Mouse (Mus musculus) embryonic facial prominence, embryonic 12.5 days (tissue): ENCODE measurements around the gene Tax1bp1. TPM values are rescaled to one million over a fixed set of nuclear protein-coding genes. Genes with fewer than 3 reads are reported as not detected.
A peak's percentile ranks its signal among the peaks of the same experiment; 100 is the strongest.
"Not testable (repeated sequence)": the region's sequence is repeated elsewhere in the genome, so short reads cannot be mapped to it uniquely, and the experiment has no call there.

ENCODE experiments used
- ATAC-seq: fragments of 200-750 bp; cut with Nextera tagmentation; 2 replicates; pipeline ENCODE4 v1.8.0; 2017; ENCODE audit not compliant: insufficient number of reproducible peaks, insufficient read depth, low FRiP score, low TSS enrichment
- H3K27ac ChIP-seq: fragments of 300-500 bp; sonication (generic); 2 replicates; pipeline ENCODE4 v1.5.1; 2016; ENCODE audit warnings: mild to moderate bottlenecking
- H3K27me3 ChIP-seq: fragments of 300-500 bp; sonication (generic); 2 replicates; pipeline ENCODE4 v1.6.1; 2016; ENCODE audit warnings: mild to moderate bottlenecking, moderate library complexity
- H3K36me3 ChIP-seq: fragments of 300-500 bp; sonication (generic); 2 replicates; pipeline ENCODE4 v1.6.1; 2016; ENCODE audit warnings: mild to moderate bottlenecking
- H3K4me1 ChIP-seq: fragments of 300-500 bp; sonication (generic); 2 replicates; pipeline ENCODE4 v1.6.1; 2016
- H3K4me2 ChIP-seq: fragments of 300-500 bp; sonication (generic); replicated peaks from 2 replicates; pipeline ENCODE4 v1.6.1; 2016; ENCODE audit warnings: mild to moderate bottlenecking, moderate library complexity
- H3K4me3 ChIP-seq: fragments of 300-500 bp; sonication (generic); 2 replicates; pipeline ENCODE4 v1.5.1; 2016; ENCODE audit warnings: mild to moderate bottlenecking
- H3K9ac ChIP-seq: fragments of 300-500 bp; sonication (generic); 2 replicates; pipeline ENCODE4 v1.6.1; 2016; ENCODE audit warnings: mild to moderate bottlenecking, moderate library complexity
- H3K9me3 ChIP-seq: fragments of 300-500 bp; sonication (generic); 2 replicates; pipeline ENCODE4 v1.6.1; 2016; ENCODE audit warnings: mild to moderate bottlenecking, moderate library complexity
- WGBS: fragments of 180-500 bp; shearing (Covaris S2); methylation state at CpG from one replicate; pipeline ENCODE4 v1.1.7; 2016; 5-methylcytosine and 5-hydroxymethylcytosine counted together
- polyA plus RNA-seq: library from polyadenylated mRNA; unstranded; fragments of >200 nt; fragmentation: Nextera tagmentation; extraction: Ambion mirVana; gene quantifications from 2 replicates; pipeline ENCODE4 v1.2.1, GENCODE M21; 2016

Gene Tax1bp1
- 133 and 140 TPM in 2 replicates for polyA plus RNA-seq

- H3K27me3 ChIP-seq, result no peaks in the 10 kb centered on the region
- H3K27ac ChIP-seq, result peak within 1 kb of the TSS; percentile 86
- H3K4me2 ChIP-seq, result peak within 1 kb of the TSS; percentile 57
- 4% methylated on average over 38 of the region's 38 CpGs for WGBS
- H3K4me1 ChIP-seq, result peaks cover 3% of the 10 kb centered on the region; the same call in 1 of the 2 replicates
- no peaks in the 10 kb centered on the region for H3K36me3 ChIP-seq
- peak; percentile 96 for ATAC-seq
- peak within 1 kb of the TSS; percentile 89 for H3K4me3 ChIP-seq
- peak within 1 kb of the TSS; percentile 84 for H3K9ac ChIP-seq
- H3K9me3 ChIP-seq, result no peaks in the 10 kb centered on the region
These were observed at the start of gene Tax1bp1 for GRCm38 (mm10) chr6:52713104-52713896. TSS of gene Tax1bp1 (plus strand) at chr6:52713729.

- no peaks in the 10 kb centered on the region for H3K36me3 ChIP-seq
- WGBS, result 67% methylated on average over 3 of the region's 3 CpGs
- H3K4me2 ChIP-seq, result no peak overlapping the region
- H3K4me1 ChIP-seq, result no peaks in the 10 kb centered on the region
- no peak for ATAC-seq
- H3K27me3 ChIP-seq, result no peaks in the 10 kb centered on the region
- no peak overlapping the region for H3K9ac ChIP-seq
- H3K27ac ChIP-seq, result no peak overlapping the region
- no peaks in the 10 kb centered on the region for H3K9me3 ChIP-seq
- no peak overlapping the region for H3K4me3 ChIP-seq
These were observed 45.9 kb upstream of the Tax1bp1 start for GRCm38 (mm10) chr6:52667641-52668040.

DNA sequence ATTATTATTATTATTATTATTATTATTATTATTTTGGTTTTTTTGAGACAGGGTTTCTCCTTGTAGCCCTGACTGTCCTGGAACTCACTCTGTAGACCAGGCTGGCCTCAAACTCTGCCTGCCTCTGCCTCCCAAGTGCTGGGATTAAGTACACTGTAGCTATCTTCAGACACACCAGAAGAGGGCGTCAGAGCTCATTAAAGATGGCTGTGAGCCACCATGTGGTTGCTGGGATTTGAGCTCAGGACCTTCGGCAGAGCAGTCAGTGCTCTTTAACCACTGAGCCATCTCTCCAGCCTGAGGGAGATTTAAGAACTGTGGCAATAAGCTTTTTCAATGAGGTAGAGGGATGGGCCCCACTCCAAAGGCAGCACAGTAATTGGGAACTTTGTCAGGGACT is 43.7 kb upstream of the Tax1bp1 start:
- not testable (repeated sequence) for H3K27me3 ChIP-seq, H3K36me3 ChIP-seq, H3K9ac ChIP-seq, H3K9me3 ChIP-seq, H3K4me1 ChIP-seq, H3K4me2 ChIP-seq, H3K27ac ChIP-seq, H3K4me3 ChIP-seq, ATAC-seq
- WGBS, result 50% methylated on average over 2 of the region's 2 CpGs

DNA sequence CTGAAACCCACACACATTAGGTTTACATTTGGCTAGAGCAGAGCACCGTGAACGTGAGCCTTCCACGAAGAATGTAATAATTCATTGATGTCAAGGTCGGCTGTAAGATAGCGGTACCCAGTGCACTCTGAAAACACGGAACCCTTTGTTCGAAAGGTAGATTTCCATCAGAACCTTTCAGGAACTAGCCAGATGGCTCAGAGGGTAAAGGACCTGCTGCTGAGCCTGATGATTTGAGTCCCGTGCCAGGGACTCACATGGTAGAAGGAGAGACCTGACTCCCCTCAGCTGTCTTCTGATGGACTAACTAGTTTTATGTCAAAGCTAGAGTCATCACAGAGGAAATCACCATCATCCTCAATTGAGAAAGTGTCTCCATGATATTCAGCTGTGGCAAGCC is 41.7 kb upstream of the Tax1bp1 start:
- H3K4me3 ChIP-seq, result no peak overlapping the region
- no peak overlapping the region for H3K9ac ChIP-seq
- ATAC-seq, result no peak
- no peaks in the 10 kb centered on the region for H3K9me3 ChIP-seq
- H3K27ac ChIP-seq, result no peak overlapping the region
- no peak overlapping the region for H3K4me2 ChIP-seq
- no peaks in the 10 kb centered on the region for H3K36me3 ChIP-seq
- H3K4me1 ChIP-seq, result no peaks in the 10 kb centered on the region
- H3K27me3 ChIP-seq, result 0 out of 2 replicates have a peak, but pooled peaks cover 4% of the 10 kb centered on the region
- WGBS, result 78% methylated on average over 8 of the region's 8 CpGs

DNA sequence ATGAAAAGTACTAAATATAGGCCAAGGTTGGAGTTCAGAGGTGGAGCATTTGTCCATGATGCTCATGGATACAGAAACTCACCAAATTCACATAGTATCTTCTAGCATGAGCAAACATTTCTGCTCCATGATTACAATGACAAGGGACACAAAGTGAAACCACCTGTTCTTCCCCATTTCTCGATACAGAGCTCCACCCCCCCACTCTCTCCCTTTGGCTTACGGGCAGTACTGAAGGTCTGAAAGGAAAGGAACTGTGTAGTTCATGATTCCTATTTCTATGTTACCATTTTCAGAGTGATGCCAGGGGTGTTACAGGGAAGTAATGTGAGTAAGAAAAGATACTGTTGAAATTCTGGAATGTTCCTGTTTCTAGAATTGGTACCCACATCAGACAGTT is 41.0 kb upstream of the Tax1bp1 start:
- Histone ChIP-seq H3K4me2 (no peak overlapping the region), H3K36me3 (no peaks in the 10 kb centered on the region), H3K4me3 (no peak overlapping the region), H3K27me3 (0 out of 2 replicates have a peak, but pooled peaks cover 4% of the 10 kb centered on the region), H3K4me1 (no peaks in the 10 kb centered on the region), H3K27ac (no peak overlapping the region), H3K9ac (no peak overlapping the region), H3K9me3 (no peaks in the 10 kb centered on the region)
- ATAC-seq, result no peak
- 44% methylated on average over 2 of the region's 2 CpGs for WGBS

GRCm38 (mm10) chr6:52673706-52674105 is 39.8 kb upstream of the Tax1bp1 start:
- H3K4me2 ChIP-seq, result no peak overlapping the region
- 0 out of 2 replicates have a peak, but pooled peaks cover 4% of the 10 kb centered on the region for H3K27me3 ChIP-seq
- H3K36me3 ChIP-seq, result no peaks in the 10 kb centered on the region
- no peak overlapping the region for H3K27ac ChIP-seq
- H3K4me1 ChIP-seq, result no peaks in the 10 kb centered on the region
- H3K9ac ChIP-seq, result no peak overlapping the region
- H3K9me3 ChIP-seq, result no peaks in the 10 kb centered on the region
- WGBS, result 87% methylated on average over 7 of the region's 7 CpGs
- H3K4me3 ChIP-seq, result no peak overlapping the region
- ATAC-seq, result no peak

DNA sequence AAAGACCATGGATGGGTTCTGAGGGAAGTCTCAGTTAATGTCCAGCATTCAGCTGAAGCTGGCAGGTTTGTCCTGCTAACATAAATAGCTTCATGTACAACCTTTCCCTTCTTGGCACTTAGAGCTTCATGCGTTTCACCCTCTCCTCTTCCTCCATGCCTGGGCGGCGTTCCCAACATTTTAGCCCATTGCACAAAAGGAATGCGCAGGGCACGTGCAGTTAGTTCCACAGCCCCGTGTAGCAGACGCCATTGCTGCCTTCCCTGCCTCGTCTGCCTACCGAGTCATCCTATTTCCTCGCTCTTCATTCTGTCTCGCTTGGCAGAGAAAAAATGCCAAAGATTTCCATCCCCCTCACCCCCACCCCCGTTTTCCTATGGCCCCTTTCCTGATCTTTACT is 39.0 kb upstream of the Tax1bp1 start:
- no peak for ATAC-seq
- 78% methylated on average over 12 of the region's 12 CpGs for WGBS

GRCm38 (mm10) chr6:52675222-52675921 is 38.2 kb upstream of the Tax1bp1 start:
- no peaks in the 10 kb centered on the region for H3K36me3 ChIP-seq
- 77% methylated on average over 4 of the region's 4 CpGs for WGBS
- no peak overlapping the region for H3K27ac ChIP-seq
- no peak overlapping the region for H3K4me3 ChIP-seq
- H3K4me2 ChIP-seq, result no peak overlapping the region
- H3K27me3 ChIP-seq, result 0 out of 2 replicates have a peak, but pooled peaks cover 4% of the 10 kb centered on the region
- no peaks in the 10 kb centered on the region for H3K4me1 ChIP-seq
- no peaks in the 10 kb centered on the region for H3K9me3 ChIP-seq
- no peak for ATAC-seq
- no peak overlapping the region for H3K9ac ChIP-seq

More for the DNA sequence above, 39.0 kb upstream of the Tax1bp1 start:
- no peaks in the 10 kb centered on the region for H3K4me1 ChIP-seq
- no peak overlapping the region for H3K4me3 ChIP-seq
- H3K36me3 ChIP-seq, result no peaks in the 10 kb centered on the region
- H3K4me2 ChIP-seq, result no peak overlapping the region
- H3K9me3 ChIP-seq, result no peaks in the 10 kb centered on the region
- 0 out of 2 replicates have a peak, but pooled peaks cover 4% of the 10 kb centered on the region for H3K27me3 ChIP-seq
- no peak overlapping the region for H3K9ac ChIP-seq
- H3K27ac ChIP-seq, result no peak overlapping the region

- not testable (repeated sequence) for H3K4me2 ChIP-seq, ATAC-seq, H3K4me1 ChIP-seq, H3K27ac ChIP-seq, H3K4me3 ChIP-seq, H3K36me3 ChIP-seq, H3K9ac ChIP-seq, H3K9me3 ChIP-seq, H3K27me3 ChIP-seq
- WGBS, result 82% methylated on average over 4 of the region's 4 CpGs
These were observed 36.0 kb upstream of the Tax1bp1 start for GRCm38 (mm10) chr6:52677534-52677933.

DNA sequence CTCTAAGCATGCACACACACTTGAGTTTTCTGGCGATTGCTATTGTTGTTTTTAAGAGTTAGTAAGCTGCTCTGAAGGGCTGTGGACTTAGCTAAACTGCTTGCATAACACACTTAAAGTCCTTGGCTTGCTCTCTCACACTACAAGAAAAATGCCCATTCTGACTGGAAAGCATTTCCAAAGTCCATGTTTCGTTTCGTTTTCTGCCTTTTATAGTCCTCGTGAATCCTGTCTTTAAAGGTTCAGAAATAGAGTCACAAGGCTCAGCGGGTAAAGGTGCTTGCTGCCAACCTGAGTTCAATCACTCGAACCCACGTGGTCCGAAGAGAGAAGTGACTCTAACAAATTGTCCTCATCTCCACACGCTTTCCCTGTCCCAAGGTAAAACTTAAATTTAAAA is 34.0 kb upstream of the Tax1bp1 start:
- no peaks in the 10 kb centered on the region for H3K4me1 ChIP-seq
- no peak overlapping the region for H3K27ac ChIP-seq
- no peaks in the 10 kb centered on the region for H3K36me3 ChIP-seq
- ATAC-seq, result no peak
- H3K27me3 ChIP-seq, result 0 out of 2 replicates have a peak, but pooled peaks cover under 1% of the 10 kb centered on the region
- H3K4me3 ChIP-seq, result no peak overlapping the region
- WGBS, result 86% methylated on average over 9 of the region's 9 CpGs
- no peaks in the 10 kb centered on the region for H3K9me3 ChIP-seq
- H3K4me2 ChIP-seq, result no peak overlapping the region
- H3K9ac ChIP-seq, result no peak overlapping the region

DNA sequence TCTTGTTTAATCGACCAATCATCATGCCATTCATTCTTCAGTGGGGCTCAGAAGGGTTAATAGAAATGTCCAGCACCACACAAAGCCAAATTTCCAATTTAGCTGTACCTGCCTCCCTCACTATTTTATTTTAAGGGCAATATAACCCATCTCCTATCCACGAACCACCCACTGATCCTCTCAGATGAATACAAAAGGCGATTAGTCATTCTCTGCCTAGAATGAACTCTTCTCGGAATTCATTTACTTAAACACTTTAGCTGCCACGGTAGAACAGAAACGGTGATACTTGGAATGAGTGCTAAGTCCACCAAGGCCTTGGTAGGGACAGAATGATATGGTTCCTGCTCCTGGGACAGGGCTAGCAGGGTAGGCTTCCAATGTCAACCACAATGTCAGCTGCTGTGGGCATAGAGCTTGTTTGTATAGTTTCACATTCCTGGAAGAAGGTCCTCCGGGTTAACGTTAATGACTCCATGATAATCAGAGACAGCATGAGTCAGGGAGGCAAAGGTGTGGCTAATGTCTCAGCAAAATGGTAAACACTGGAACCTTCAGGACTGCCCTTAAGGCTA is 33.0 kb upstream of the Tax1bp1 start:
- Histone ChIP-seq H3K27ac (no peak overlapping the region), H3K9me3 (no peaks in the 10 kb centered on the region), H3K9ac (no peak overlapping the region), H3K27me3 (no peaks in the 10 kb centered on the region), H3K36me3 (no peaks in the 10 kb centered on the region), H3K4me1 (no peaks in the 10 kb centered on the region), H3K4me3 (no peak overlapping the region), H3K4me2 (no peak overlapping the region)
- ATAC-seq, result no peak
- WGBS, result 55% methylated on average over 8 of the region's 8 CpGs
